Mouse (Mus musculus) layer of hippocampus, adult 18-20 months (tissue): ENCODE measurements around the gene Sacm1l. TPM values are rescaled to one million over a fixed set of nuclear protein-coding genes. Genes with fewer than 3 reads are reported as not detected.

Experiments
- total RNA-seq, 2 experiments: library from RNA; stranded (reverse); gene quantifications; 2 replicates each; pipeline ENCODE4 v1.2.3; 2021

Sacm1l gene
- total RNA-seq, 2 experiments from 2014 or later = 61.8 to 62.3 TPM

Other genes with a start within 250 kb of the Sacm1l start
- gene Lars2, start 162.8 kb upstream of the Sacm1l start, total RNA-seq = 10 to 100 TPM; 59.7 to 67.7 TPM
- gene Limd1, start 51.1 kb upstream of the Sacm1l start, total RNA-seq = 1 to 10 TPM; 6.9 to 7.8 TPM
- under 1 TPM; 0.17 to 0.28 TPM for gene Slc6a20b, start 102.8 kb downstream of the Sacm1l start, total RNA-seq
- under 1 TPM in 1 of 2 experiments, not detected in 1; 0.15 TPM for gene Ccr9, start 148.7 kb downstream of the Sacm1l start, total RNA-seq
- gene Slc6a20a, start 149.1 kb downstream of the Sacm1l start, total RNA-seq = 1 to 10 TPM; 9.9 to 10.0 TPM
- gene Lztfl1, start 187.9 kb downstream of the Sacm1l start, total RNA-seq = 10 to 100 TPM; 58.2 to 63.0 TPM